Mouse (Mus musculus): ENCODE results near the gene Gba2.
A peak's percentile ranks its signal among the peaks of the same experiment; 100 is the strongest.
"Not testable (repeated sequence)": the region's sequence is repeated elsewhere in the genome, so short reads cannot be mapped to it uniquely, and the experiment has no call there.

Gba2 gene

GRCm38 (mm10) chr4:43578376-43579204 lies at the start of gene Gba2, which contains the start of gene Rgp1:
Gene Gba2 (minus strand): TSS chr4:43578873.
Gene Rgp1 (plus strand): TSS chr4:43578715.
- DNase-seq (ENCODE audit: low read depth in 1 of 2, low spot score in 2 of 2) = peak; percentile 53 to 74

- DNase-seq (ENCODE audit: low read depth in 1 of 2, low spot score in 2 of 2) = no peak
These were observed 41.6 kb upstream of the Gba2 start for GRCm38 (mm10) chr4:43620146-43620778.

- DNase-seq (ENCODE audit: low read depth in 1 of 2, low spot score in 2 of 2) = no peak
These were observed 34.5 kb upstream of the Gba2 start for GRCm38 (mm10) chr4:43613060-43613730.

GRCm38 (mm10) chr4:43612534-43612933 lies 33.9 kb upstream of the Gba2 start:
- DNase-seq (ENCODE audit: low read depth in 1 of 2, low spot score in 2 of 2) = no peak

GRCm38 (mm10) chr4:43604751-43605685 lies 26.3 kb upstream of the Gba2 start:
- DNase-seq (ENCODE audit: low read depth in 1 of 2, low spot score in 2 of 2) = no peak

GRCm38 (mm10) chr4:43604099-43604498 lies 25.4 kb upstream of the Gba2 start:
- DNase-seq (ENCODE audit: low read depth in 1 of 2, low spot score in 2 of 2) = no peak

GRCm38 (mm10) chr4:43600195-43600934 lies 21.7 kb upstream of the Gba2 start:
- DNase-seq (ENCODE audit: low read depth in 1 of 2, low spot score in 2 of 2) = no peak

- DNase-seq (ENCODE audit: low read depth in 1 of 2, low spot score in 2 of 2) = no peak
These were observed 20.1 kb upstream of the Gba2 start for GRCm38 (mm10) chr4:43598650-43599380.

- DNase-seq (ENCODE audit: low read depth in 1 of 2, low spot score in 2 of 2) = no peak
These were observed 19.5 kb upstream of the Gba2 start for GRCm38 (mm10) chr4:43598200-43598599.

GRCm38 (mm10) chr4:43596597-43596996 lies 17.9 kb upstream of the Gba2 start:
- DNase-seq (ENCODE audit: low read depth in 1 of 2, low spot score in 2 of 2) = not testable (repeated sequence)

- DNase-seq (ENCODE audit: low read depth in 1 of 2, low spot score in 2 of 2) = no peak
These were observed 14.8 kb upstream of the Gba2 start for GRCm38 (mm10) chr4:43593453-43593852.

- no peak for DNase-seq (ENCODE audit: low read depth in 1 of 2, low spot score in 2 of 2)
These were observed 13.3 kb upstream of the Gba2 start for GRCm38 (mm10) chr4:43591961-43592360.

GRCm38 (mm10) chr4:43591543-43591942 lies 12.9 kb upstream of the Gba2 start:
- no peak for DNase-seq (ENCODE audit: low read depth in 1 of 2, low spot score in 2 of 2)

- DNase-seq (ENCODE audit: low read depth in 1 of 2, low spot score in 2 of 2) = no peak
These were observed 9.0 kb upstream of the Gba2 start for GRCm38 (mm10) chr4:43587681-43588080.

GRCm38 (mm10) chr4:43586411-43586810 lies 7.7 kb upstream of the Gba2 start:
- no peak for DNase-seq (ENCODE audit: low read depth in 1 of 2, low spot score in 2 of 2)

GRCm38 (mm10) chr4:43585682-43586081 lies 7.0 kb upstream of the Gba2 start:
- DNase-seq (ENCODE audit: low read depth in 1 of 2, low spot score in 2 of 2) = no peak

GRCm38 (mm10) chr4:43584444-43585416 lies 6.1 kb upstream of the Gba2 start, which contains the start of gene Msmp:
Gene Msmp (minus strand): TSS chr4:43584494.
- DNase-seq (ENCODE audit: low read depth in 1 of 2, low spot score in 2 of 2) = no peak

- DNase-seq (ENCODE audit: low read depth in 1 of 2, low spot score in 2 of 2) = no peak
These were observed 4.7 kb upstream of the Gba2 start for GRCm38 (mm10) chr4:43583421-43583820.

Data from monocyte, adult 2 months (primary cell).